Mouse (Mus musculus): ENCODE data around the gene Isyna1.

Isyna1 gene

DNA sequence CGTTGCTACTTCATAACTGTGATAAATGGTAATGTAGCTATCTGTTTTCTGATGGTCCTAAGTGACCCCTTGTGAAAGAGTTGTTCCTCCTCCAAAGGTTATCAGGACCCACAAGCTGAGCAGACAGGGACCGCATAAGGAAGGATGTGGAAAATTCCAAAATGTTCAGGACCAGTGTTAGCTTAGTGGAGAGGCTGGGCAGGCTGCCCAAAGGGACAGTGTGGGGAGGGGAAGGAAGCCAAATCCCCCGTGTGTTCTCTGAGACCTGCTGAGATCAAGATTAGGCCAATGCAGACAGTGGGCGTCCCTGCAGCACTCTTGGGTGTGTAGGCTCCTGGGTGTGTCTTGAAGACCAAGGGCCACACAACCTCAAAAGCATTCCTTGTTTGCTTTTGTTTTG lies 19.3 kb upstream of the Isyna1 start:
- no peak for DNase-seq (ENCODE audit: extremely low read depth, low read depth)

- DNase-seq (ENCODE audit: extremely low read depth, low read depth) = no peak
Observed at GRCm38 (mm10) chr8:70577207-70577606, 17.0 kb upstream of the Isyna1 start.

- DNase-seq (ENCODE audit: extremely low read depth, low read depth) = no peak
Observed at GRCm38 (mm10) chr8:70583476-70584387, 10.4 kb upstream of the Isyna1 start.

GRCm38 (mm10) chr8:70584606-70585257 lies 9.4 kb upstream of the Isyna1 start:
- no peak for DNase-seq (ENCODE audit: extremely low read depth, low read depth)

DNA sequence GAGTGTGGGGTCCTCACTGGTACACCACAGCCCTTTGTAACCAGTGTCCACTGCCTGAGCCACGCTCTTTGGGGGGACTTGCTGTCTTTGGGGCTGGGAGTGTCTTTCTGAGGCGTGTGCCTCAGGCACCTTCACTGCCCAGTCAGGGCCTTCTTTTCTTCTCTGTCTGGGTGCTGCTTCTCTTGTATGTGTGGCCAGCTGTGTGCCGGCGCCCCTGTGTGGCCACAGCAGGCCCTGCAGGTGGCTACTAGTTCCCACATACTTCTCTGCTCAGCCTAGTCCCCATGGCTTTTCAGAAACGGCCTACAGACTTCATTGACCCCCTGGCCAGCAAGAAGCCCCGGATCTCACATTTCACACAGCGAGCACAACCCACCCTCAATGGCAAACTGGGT lies 8.9 kb upstream of the Isyna1 start:
- peak; percentile 20 for DNase-seq (ENCODE audit: extremely low read depth, low read depth)

DNA sequence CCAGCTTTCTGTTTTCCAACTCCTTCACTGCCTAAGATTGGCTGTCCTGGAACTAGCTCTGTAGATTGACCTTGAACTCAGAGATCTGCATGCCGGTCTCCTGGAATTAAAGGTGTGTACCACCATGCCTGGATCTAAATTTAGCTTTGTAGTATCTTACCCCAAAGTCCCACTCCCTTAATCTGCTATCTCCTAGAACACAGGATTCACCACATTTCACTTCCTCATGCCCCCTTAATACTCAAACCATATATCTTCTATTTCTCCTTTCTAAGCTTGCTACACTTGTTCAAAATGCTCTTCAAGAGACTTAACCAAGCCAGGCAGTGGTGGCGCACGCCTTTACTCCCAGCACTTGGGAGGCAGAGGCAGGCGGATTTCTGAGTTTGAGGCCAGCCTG lies 6.2 kb upstream of the Isyna1 start:
- DNase-seq (ENCODE audit: extremely low read depth, low read depth) = peak; percentile 58

- DNase-seq (ENCODE audit: extremely low read depth, low read depth) = no peak
Observed at GRCm38 (mm10) chr8:70591569-70591968, 2.6 kb upstream of the Isyna1 start.

- DNase-seq (ENCODE audit: extremely low read depth, low read depth) = no peak
Observed at GRCm38 (mm10) chr8:70593173-70593572, 1.0 kb upstream of the Isyna1 start.

- DNase-seq (ENCODE audit: extremely low read depth, low read depth) = no peak
Observed at GRCm38 (mm10) chr8:70594621-70595564, 720 bp downstream of the Isyna1 start.

GRCm38 (mm10) chr8:70595811-70596210 lies 1.6 kb downstream of the Isyna1 start:
- no peak for DNase-seq (ENCODE audit: extremely low read depth, low read depth)

- DNase-seq (ENCODE audit: extremely low read depth, low read depth) = no peak
Observed at GRCm38 (mm10) chr8:70596216-70596615, 2.0 kb downstream of the Isyna1 start.

DNA sequence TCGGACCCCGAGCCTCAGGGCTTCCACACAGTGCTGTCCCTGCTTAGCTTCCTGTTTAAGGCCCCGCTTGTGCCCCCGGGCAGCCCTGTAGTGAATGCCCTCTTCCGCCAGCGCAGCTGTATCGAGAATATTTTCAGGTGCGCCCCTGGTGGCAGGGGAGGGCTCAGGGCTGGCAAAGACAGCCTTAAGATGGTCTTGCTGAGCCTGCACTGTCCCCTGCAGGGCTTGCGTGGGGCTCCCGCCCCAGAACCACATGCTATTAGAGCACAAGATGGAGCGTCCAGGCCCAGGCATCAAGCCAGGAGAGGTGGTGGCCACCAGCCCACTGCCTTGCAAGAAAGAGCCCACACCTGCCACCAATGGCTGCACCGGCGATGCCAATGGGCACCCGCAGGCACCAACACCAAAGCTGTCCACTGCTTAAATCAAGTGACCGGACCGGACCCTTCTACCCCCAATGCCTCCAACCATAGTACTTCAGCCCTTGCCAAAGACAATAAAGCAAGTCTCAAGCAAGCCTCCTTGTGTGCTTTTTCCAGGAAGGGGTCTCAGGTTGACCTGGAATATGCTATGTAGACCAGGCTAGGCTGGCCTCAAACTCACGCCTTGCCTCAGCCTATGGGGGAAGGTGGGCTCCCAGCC lies 2.7 kb downstream of the Isyna1 start:
- DNase-seq (ENCODE audit: extremely low read depth, low read depth) = no peak

GRCm38 (mm10) chr8:70597417-70598272 lies 3.5 kb downstream of the Isyna1 start:
- no peak for DNase-seq (ENCODE audit: extremely low read depth, low read depth)

- DNase-seq (ENCODE audit: extremely low read depth, low read depth) = no peak
Observed at GRCm38 (mm10) chr8:70598283-70598682, 4.1 kb downstream of the Isyna1 start.

DNA sequence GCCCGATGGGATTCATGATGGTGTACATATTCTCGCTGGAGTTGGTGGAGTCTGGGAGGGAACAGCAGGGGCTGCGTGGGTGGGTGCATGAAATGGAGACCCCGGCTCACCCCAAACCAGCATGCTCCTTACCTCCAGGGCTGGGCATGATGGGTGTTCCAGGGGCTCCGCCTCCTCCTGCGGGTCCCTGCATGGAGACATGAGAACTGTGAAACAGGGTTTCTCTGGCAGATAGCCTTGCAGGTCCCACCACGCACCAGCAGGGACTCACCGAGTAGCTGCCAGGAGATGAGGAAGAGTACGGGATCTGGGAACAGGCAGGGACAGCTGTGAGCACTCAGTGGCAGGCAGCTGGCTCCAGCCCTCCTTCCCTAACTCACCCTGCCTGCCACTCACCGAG lies 4.5 kb downstream of the Isyna1 start:
- no peak for DNase-seq (ENCODE audit: extremely low read depth, low read depth)

GRCm38 (mm10) chr8:70599507-70600290 lies 5.5 kb downstream of the Isyna1 start:
- DNase-seq (ENCODE audit: extremely low read depth, low read depth) = no peak

DNA sequence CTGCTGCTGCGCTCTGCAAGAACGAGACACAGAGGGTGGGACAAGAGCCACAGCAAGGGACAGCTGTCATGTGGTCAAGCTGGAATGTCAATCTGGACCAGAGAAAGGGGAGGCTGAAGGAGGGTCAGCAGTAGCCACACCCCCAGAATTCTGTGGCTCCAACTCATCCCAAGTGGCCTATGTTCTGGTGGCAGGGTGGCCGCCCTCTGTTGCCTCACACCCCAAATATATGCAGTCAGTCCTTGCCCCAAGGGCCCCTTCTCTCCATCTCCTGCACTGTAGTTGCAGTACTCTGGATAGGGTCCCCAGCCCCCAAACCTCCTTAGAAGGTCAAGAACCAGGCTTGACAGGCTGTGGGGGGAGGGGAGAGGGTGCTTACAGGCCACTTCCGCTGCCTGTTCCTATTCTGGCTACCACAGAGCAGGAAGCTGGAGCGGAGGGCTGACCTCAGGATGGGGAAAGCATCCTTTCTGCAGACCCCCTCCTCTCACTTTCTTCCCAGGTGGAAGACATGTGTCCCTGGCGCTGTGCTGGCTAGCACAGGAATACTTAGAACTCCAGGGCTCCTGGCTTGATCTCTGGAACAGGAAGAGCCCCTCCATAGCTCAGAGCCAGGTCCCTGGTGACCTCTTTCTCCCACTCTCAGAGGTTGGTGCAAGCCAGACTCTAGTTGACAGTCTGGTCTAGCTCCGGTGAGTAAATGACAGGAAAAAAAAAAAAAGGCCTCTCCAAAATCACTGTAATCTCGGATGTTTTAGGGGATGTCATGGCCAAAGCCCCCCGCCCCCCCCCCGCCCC lies 6.5 kb downstream of the Isyna1 start:
- no peak for DNase-seq (ENCODE audit: extremely low read depth, low read depth)

DNA sequence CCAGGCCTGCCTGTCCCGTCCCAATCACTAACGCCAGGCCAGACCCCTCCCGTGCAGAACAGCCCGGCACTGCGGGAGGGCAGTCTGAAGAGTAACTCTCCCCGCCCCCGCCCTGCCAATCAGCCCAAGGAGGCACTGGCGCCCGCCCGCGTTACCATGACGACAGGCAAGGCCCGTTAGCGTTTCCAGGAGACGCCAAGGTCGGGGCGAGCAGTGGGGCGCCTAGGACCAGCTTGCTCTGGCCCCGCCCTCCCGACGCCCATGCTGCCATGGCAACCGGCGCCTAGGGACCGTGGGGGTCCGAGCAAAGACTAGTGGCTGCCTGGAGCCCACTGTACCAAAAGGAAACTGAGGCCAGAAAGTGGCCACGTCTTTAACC lies 7.1 kb downstream of the Isyna1 start:
- DNase-seq (ENCODE audit: extremely low read depth, low read depth) = no peak
